Mouse (Mus musculus) cerebellum, adult 2 months (tissue): ENCODE results near the gene Phc2.

ENCODE experiments used
- CTCF ChIP-seq: fragments of 200-500 bp; IDR thresholded peaks from 2 replicates; pipeline ENCODE4 v1.5.1; 2011; ENCODE audit warnings: low read depth, mild to moderate bottlenecking, control low read depth, low read length, moderate library complexity, borderline replicate concordance; ENCODE audit not compliant: insufficient read depth
- POLR2A ChIP-seq: fragments of 200-500 bp; IDR thresholded peaks from 2 replicates; pipeline ENCODE4 v1.6.1; 2011; ENCODE audit warnings: low read length, control low read depth, borderline replicate concordance; ENCODE audit not compliant: insufficient read depth

- TF ChIP-seq CTCF (no peak), POLR2A (no peak)
These were observed 52.9 kb downstream of the Phc2 start for GRCm38 (mm10) chr4:128707384-128707783.
